Mouse (Mus musculus) lung, postnatal 25 days (tissue): ENCODE data around the gene Fam221a.
A peak's percentile ranks its signal among the peaks of the same experiment; 100 is the strongest.

Source experiments
- DNase-seq: peaks from one replicate; pipeline ENCODE4 v3.0.0; 2022; ENCODE audit warnings: low spot score

Fam221a gene

GRCm38 (mm10) chr6:49367159-49368054 is at the start of gene Fam221a:
Gene Fam221a (plus strand): TSS chr6:49367739.
- peak; percentile 95 for DNase-seq

- peak; percentile 98 for DNase-seq
Measured at GRCm38 (mm10) chr6:49318966-49319594, 48.5 kb upstream of the Fam221a start, which contains the start of gene Ccdc126. Gene Ccdc126 (plus strand): TSS chr6:49319274.

GRCm38 (mm10) chr6:49319595-49320315 is 47.8 kb upstream of the Fam221a start:
- peak; percentile 14 for DNase-seq

- no peak for DNase-seq
Measured at GRCm38 (mm10) chr6:49321341-49321740, 46.2 kb upstream of the Fam221a start.

GRCm38 (mm10) chr6:49322056-49322455 is 45.5 kb upstream of the Fam221a start:
- no peak for DNase-seq

- DNase-seq = no peak
Measured at GRCm38 (mm10) chr6:49322986-49323385, 44.6 kb upstream of the Fam221a start.

- DNase-seq = no peak
Measured at GRCm38 (mm10) chr6:49324528-49324927, 43.0 kb upstream of the Fam221a start.

GRCm38 (mm10) chr6:49325294-49325693 is 42.2 kb upstream of the Fam221a start:
- no peak for DNase-seq

- DNase-seq = no peak
Measured at GRCm38 (mm10) chr6:49326846-49327245, 40.7 kb upstream of the Fam221a start.

GRCm38 (mm10) chr6:49331369-49332059 is 36.0 kb upstream of the Fam221a start:
- DNase-seq = no peak

GRCm38 (mm10) chr6:49332060-49332370 is 35.5 kb upstream of the Fam221a start:
- no peak for DNase-seq

GRCm38 (mm10) chr6:49338566-49338965 is 29.0 kb upstream of the Fam221a start:
- no peak for DNase-seq

GRCm38 (mm10) chr6:49339145-49339544 is 28.4 kb upstream of the Fam221a start:
- no peak for DNase-seq

GRCm38 (mm10) chr6:49343737-49344469 is 23.6 kb upstream of the Fam221a start:
- no peak for DNase-seq

GRCm38 (mm10) chr6:49349826-49350225 is 17.7 kb upstream of the Fam221a start:
- DNase-seq = peak; percentile 89

GRCm38 (mm10) chr6:49354613-49355012 is 12.9 kb upstream of the Fam221a start:
- DNase-seq = no peak

GRCm38 (mm10) chr6:49355171-49355570 is 12.4 kb upstream of the Fam221a start:
- DNase-seq = no peak

GRCm38 (mm10) chr6:49360420-49360819 is 7.1 kb upstream of the Fam221a start:
- DNase-seq = no peak

- no peak for DNase-seq
Measured at GRCm38 (mm10) chr6:49368212-49368611, 673 bp downstream of the Fam221a start.

- no peak for DNase-seq
Measured at GRCm38 (mm10) chr6:49372705-49373104, 5.2 kb downstream of the Fam221a start.

- DNase-seq = peak; percentile 44
Measured at GRCm38 (mm10) chr6:49373943-49374342, 6.4 kb downstream of the Fam221a start.
